Mouse (Mus musculus) layer of hippocampus, adult 11-12 months (tissue): ENCODE data around the gene Gm20773.
"Not testable (repeated sequence)": the region's sequence is repeated elsewhere in the genome, so short reads cannot be mapped to it uniquely, and the experiment has no call there.

ENCODE experiments used
- DNase-seq: peaks from one replicate; pipeline ENCODE4 v3.0.0; 2022; ENCODE audit warnings: low spot score

Gm20773 gene

DNA sequence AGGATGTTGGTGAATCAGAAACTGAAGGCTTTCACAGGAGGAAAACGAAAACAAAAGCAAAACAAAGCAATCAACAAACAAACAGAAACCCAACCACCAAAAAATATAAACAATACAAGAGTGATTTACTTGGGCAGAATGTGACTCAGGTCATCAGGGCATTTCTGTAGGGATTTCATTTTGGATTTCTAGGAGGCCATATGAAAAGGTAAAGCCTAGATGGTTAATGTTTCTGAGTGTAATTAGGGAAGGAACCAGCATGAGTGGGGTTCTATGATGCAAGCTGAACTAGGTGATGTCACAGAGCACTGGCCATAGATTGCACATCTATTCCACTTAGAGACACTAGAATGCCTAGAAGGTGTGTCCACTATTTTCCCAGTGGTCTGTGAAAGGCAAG lies at the start of gene Gm20773:
Gene Gm20773, plus strand, starts transcription at position 301 of the 400 bp plus-strand sequence.
- DNase-seq = not testable (repeated sequence)

DNA sequence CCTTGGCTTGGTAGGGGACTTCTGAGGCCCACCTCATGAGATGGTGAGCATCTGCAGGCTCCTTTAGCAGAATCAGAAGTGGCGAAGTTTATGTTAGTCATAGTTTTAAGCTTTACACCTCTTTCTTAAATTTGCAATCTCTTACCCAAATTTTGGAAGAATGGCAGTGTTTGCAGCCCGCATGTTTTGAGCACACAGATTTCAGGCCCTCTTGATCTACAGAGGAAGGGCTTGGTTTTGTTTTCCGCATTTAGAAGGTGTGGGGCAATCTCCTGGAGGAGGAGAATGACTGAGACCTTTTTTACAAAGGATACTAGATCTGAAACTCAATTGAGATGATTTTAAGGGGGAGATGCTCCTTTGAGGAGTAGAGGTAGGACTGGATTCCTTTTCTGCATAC lies 28.3 kb upstream of the Gm20773 start, which contains the start of gene Gm21866:
Gene Gm21866, minus strand, starts transcription at position 101 of the 400 bp plus-strand sequence.
- not testable (repeated sequence) for DNase-seq
